Mouse (Mus musculus): ENCODE data around the gene Nbea.

Nbea gene

DNA sequence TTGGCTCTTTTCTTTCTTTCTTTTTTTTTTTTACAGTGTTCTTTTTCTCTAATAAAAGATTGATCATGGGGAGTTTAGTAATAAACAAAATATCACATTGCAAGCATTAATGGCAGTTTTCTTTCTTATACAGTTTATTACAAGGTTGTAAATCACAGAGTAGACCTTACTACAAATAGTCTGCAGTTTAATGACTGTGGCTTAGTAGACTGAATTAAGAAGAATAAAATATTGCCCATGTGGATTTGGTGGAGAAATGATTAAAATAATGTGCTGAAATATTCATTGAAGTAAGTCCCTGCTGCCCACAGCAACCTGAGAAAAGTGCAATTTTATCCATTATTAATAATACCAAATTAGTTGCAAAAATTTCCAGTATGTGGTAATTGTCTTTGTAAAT lies 363.9 kb downstream of the Nbea start:
- DNase-seq, result no peak

- DNase-seq, result no peak
Observed at GRCm38 (mm10) chr3:55818082-55818481, 365.4 kb downstream of the Nbea start.

DNA sequence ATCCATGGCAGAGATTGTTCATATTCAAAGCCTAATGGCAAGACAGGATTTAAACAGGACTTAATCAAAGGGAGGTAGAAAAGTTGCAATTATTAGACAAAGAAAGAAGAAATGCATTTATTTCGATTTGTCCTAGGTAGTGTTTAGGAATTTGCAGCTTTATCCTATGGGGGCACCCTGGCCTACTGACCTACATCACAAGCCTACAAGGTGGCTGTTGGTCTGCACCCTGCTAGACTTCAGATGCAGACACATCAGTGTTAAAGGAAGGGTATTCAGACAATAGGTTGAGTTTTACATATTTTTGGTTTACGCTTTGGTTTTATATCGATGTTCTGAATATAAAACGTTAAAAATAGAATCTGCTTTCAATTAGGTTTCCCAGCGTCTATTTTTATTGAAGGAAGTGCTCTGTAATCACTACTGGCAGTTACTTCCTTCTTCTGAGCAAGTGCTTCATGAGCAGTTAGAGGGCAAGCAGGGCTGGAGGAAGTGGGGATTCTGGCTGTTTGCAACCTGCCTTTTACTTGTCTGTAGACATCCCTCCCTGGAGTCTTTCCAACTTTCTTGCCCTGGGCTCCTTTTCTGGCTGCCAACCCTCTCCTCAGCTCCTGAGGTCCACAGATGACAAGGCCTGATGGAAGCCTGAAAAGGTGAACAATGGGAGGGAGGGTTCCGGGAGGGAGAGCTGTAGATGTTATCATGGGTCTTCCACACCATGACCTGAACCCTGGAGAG lies 366.7 kb downstream of the Nbea start:
- DNase-seq, result no peak

DNA sequence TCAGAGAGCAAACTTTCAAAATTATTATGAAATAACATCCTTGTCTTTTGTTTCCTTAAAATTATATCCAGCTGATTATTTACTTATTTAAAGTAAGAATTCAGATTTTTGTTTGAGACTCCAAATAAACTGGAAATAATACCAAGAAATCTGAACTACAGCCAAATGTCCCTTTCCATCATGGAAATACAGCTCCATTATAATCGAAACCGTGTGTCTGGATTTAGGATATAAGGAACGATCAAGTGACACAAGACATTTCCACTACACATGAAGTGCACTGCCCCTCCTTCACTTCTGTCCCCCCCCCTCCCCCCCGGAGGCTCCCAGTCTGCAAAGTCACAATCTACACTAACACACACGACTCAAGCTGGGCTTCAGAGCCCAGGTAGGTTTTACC lies 367.4 kb downstream of the Nbea start:
- DNase-seq, result no peak

DNA sequence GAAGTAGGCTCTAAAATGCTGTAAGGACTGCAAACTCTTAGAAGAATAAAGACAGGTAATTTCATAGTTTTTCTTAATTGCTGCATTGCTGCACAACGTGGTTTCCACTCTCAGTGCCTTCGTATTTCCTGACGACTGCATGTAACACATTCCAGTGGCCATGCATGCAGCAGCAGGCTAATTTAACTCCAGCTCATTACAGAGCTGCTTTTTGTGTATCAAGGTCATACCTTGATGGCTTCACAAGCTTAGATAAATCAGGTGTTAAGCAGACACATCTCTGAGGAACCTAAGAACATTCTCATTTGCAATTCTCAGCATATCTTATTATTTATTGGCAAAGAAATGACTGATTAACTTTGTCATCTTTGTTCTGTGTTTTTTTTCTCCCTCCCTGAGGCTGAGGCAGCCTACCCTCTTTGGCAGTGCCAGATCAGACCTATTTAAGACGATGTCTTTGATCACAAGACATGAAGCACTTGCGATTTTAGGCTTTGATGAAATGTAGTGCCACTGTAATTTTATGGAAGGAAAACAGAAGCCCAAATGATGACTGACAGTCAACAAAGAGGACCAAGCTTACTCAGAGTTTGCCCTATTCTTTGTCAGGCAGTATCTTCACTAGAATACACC lies 368.4 kb downstream of the Nbea start:
- DNase-seq, result no peak

DNA sequence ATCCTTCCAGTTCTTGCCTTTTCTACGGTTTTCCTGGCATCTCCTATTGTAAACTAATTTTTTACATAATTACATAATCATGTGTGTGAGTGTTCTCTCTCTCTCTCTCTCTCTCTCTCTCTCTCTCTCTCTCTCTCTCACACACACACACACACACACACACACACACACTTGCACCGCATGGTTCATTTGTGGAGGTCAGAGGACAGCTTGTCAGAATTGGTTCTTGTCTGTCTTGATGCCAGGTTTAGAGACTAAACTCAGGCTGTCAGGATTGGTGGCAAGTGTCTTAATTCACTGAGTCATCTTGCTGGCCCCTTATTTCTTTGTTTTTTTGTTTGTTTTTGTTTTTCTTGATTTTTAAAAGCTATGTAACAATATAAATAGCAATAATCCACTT lies 388.7 kb downstream of the Nbea start:
- no peak for DNase-seq

GRCm38 (mm10) chr3:55793842-55794575 lies 389.5 kb downstream of the Nbea start:
- DNase-seq, result no peak

- DNase-seq, result no peak
Observed at GRCm38 (mm10) chr3:55792251-55792650, 391.2 kb downstream of the Nbea start.

DNA sequence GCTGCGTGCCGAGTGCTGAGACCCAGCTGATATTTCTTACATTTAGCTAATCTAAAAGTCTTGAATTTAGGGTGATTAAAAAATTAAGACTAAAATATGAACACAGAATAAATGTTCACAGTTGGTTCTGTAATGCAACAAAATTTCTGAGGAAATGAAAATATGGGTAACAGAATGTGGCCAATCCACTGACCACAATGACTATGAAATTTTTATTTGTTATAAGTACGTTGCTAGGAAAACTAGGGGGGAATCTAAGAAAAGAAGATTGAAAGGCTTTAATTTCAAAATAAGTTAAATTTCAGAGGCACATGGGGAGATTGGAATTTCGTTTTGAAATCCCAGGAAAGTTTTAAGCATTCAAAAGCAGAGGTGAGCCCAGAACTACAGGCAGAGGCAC lies 392.9 kb downstream of the Nbea start:
- DNase-seq, result no peak

GRCm38 (mm10) chr3:55789856-55790255 lies 393.6 kb downstream of the Nbea start:
- no peak for DNase-seq

DNA sequence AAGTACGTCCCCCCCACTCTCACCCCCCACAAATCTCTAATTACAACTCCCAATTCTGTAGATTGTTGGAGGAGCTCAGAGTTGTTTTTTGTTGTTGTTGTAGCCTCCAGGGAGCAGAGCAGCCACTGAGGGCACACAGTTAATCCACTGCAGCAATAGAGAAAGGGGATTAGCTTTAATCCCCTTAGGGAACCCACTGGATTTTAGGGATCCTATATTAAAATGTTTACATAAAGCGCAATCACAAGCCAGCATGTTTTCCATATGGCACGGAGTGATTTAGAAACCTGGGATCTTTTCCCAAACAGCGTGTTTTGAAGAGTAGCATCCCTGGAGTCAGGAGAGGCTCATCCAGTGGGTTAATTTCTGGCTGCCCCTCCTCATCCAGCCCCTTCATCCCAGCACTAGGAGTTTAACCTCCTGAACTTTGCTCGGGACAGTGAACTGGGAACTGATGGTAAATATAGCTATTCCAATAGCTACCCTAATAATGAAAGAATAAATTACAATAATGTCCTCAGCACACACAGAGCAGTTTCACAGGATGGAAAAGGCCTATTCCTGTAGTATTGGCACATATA lies 394.8 kb downstream of the Nbea start:
- no peak for DNase-seq

DNA sequence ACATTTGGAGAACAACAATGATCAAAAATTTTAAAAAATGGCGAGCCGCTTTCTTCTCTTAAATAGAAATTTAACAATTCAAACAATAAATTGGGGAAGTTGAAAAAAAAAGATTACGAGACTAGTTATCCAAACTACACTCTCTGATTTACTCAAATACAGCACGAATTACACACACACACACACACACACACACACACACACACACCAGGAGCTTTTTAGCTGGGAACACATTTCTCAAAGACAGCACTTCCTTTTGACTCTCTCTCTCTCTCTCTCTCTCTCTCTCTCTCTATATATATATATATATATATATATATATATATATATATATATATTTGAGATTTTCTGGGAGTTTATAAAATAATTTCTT lies 395.3 kb downstream of the Nbea start:
- no peak for DNase-seq

DNA sequence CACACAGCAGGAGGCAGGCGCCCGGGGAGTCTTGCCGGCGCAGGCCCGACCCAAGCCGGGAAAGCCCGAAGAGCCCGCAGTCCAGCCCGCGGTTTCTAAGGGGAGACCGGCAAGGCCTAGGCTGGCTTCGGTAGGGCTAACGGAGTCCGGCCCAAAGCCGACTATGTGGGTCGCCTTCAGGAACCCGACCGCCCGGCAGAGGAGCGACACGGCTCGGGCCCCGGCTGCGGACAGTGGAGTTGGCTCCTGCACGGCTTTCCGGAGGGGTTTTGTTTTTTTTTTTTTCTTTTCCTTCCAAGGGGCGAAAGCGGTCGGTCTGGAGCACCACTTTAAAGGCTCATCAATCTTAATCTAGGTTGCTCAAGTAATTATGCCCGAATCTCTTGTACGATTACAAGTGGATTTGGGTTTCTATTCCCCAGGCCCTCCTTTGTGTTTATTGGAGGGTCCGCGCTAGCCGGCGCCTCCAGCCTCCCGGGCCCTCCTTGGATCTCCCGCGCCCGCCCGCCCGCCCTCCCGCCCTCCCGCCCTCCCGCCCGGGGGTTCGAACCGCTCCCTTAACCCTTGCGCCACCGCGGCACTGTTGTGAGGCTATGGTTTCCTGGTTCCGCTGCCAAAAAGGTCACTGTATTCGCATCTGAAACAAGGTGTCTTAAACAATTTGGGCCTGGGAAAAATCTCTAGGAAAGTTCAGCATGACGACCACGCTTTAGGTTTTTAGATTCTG lies 395.9 kb downstream of the Nbea start:
- no peak for DNase-seq

DNA sequence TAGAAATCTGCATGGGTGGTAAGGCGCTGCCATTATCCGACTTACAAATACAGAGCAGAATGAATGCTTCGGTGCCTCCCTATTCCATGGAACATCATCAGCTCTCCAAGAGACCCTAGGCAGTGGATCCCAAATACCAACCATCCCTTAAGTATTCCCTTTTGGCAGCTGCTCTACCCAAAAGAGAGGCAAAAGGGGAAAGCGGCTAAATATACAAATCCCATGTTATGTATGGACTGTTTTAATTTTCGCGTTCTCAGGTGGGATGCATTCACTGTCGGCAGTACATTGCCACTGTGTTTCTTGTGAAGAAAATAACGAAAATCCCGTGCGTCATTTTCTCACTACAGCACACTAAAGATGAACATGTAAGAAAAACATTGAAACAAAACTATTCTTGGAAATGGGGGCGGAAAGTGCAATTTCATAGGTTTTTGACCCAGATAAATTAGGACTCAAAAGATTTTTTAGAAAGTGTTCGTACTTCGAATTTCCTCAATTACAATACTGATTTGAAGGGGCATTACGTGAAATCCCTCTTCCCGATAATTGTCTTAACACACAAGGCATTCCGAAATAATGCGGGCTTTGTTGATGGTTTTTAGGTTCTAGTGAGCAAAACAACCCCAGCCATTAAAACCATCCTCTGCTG lies 396.5 kb downstream of the Nbea start:
- DNase-seq, result no peak

- DNase-seq, result no peak
Observed at GRCm38 (mm10) chr3:55785981-55786725, 397.3 kb downstream of the Nbea start.

DNA sequence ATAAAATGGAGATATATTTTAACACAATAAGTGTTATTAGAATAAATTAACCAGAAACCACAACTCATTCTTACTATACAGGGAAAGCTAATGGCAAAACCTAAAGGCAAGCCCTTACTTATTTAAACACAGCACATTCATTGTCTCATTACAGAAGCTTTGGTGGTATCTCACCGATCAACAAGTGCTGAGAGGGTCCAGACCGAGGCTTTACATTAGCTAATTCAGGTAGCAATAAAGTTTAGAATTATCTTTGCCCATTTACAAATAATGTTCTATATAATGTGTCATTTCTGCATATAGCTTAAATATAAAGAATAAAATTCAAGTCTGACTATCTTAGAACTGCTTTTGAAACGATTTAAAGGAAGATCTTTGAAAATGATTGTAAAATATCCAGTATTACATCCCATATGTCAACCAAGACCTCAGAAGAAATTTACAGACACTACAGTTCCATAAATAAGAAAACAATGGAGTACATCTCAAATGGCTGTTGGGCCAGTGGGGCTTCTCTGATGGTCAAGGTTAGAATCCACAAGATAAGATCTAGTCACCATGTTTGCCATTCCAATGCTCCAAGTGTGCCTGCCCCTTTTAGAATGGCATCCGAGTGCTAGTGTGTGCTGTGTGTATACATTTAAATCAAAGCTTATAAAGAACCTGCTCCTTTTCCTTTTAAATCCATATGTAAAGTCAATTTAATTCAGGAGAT lies 398.1 kb downstream of the Nbea start:
- DNase-seq, result no peak

GRCm38 (mm10) chr3:55784101-55784500 lies 399.4 kb downstream of the Nbea start:
- DNase-seq, result no peak

DNA sequence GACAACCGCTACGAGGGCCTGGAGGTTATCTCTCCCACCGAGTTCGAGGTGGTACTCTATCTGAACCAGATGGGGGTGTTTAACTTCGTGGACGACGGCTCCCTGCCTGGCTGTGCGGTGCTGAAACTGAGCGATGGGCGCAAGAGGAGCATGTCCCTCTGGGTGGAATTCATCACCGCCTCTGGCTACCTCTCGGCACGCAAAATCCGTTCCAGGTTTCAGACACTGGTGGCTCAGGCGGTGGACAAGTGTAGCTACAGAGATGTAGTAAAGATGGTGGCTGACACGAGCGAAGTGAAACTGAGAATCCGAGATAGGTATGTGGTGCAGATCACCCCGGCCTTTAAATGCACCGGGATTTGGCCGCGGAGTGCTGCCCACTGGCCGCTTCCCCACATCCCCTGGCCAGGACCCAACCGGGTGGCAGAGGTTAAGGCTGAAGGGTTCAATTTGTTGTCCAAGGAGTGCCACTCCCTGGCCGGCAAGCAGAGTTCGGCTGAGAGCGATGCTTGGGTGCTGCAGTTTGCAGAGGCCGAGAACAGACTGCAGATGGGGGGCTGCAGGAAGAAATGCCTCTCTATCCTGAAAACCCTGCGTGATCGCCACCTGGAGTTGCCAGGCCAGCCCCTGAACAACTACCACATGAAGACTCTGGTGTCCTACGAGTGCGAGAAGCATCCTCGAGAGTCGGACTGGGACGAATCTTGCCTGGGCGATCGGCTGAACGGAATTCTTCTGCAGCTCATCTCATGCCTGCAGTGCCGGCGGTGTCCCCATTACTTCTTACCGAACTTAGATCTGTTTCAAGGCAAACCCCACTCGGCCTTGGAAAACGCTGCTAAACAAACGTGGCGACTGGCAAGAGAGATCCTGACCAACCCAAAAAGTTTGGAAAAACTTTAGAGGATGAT lies 400.1 kb downstream of the Nbea start:
- DNase-seq, result no peak

DNA sequence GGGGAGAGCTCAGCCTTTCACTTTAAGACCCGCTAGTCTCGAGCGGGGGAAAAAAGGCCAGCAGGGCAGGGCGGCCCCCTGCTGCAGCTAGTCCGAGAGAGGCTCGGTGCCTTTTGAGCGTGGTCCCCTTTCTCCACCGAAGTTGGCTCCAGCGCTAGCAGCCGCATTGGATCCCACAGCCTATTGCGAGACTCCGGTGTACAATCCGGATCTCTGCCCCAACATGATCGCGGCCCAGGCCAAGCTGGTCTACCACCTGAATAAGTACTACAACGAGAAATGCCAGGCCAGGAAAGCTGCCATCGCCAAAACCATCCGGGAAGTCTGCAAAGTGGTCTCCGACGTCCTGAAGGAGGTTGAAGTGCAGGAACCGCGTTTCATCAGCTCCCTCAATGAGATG lies 400.7 kb downstream of the Nbea start:
- no peak for DNase-seq
